Mouse (Mus musculus) myocyte (in vitro differentiated cells): ENCODE measurements around the gene Antxr1. TPM values are rescaled to one million over a fixed set of nuclear protein-coding genes. Genes with fewer than 3 reads are reported as not detected.

Source experiments
- H3K27me3 ChIP-seq: one replicate; pipeline ENCODE4 v1.6.1; 2011; ENCODE audit not compliant: control insufficient read depth, insufficient read depth, insufficient read length
- H3K36me3 ChIP-seq: one replicate; pipeline ENCODE4 v1.6.1; 2011; ENCODE audit not compliant: control insufficient read depth, insufficient read depth
- H3K4me2 ChIP-seq: one replicate; pipeline ENCODE4 v1.6.1; 2011; ENCODE audit warnings: low read depth, control low read depth
- H3K4me3 ChIP-seq: one replicate; pipeline ENCODE4 v1.5.1; 2011; ENCODE audit warnings: mild to moderate bottlenecking, control low read depth, moderate library complexity
- H3K79me2 ChIP-seq: one replicate; pipeline ENCODE4 v1.6.1; 2011; ENCODE audit not compliant: control insufficient read depth, insufficient read depth
- H3ac ChIP-seq: one replicate; pipeline ENCODE4 v1.6.1; 2011; ENCODE audit not compliant: control insufficient read depth, insufficient read length
- CEBPB ChIP-seq: IDR thresholded peaks from 2 replicates; pipeline ENCODE4 v1.6.1; 2011; ENCODE audit warnings: mild to moderate bottlenecking, moderate library complexity; ENCODE audit not compliant: poor library complexity, insufficient read depth, severe bottlenecking
- E2F4 ChIP-seq: IDR thresholded peaks from one replicate; pipeline ENCODE4 v1.6.1; 2011; ENCODE audit warnings: mild to moderate bottlenecking, control low read depth, moderate library complexity; ENCODE audit not compliant: insufficient read depth
- MAX ChIP-seq: IDR thresholded peaks from one replicate; pipeline ENCODE4 v1.6.1; 2011; ENCODE audit warnings: low read depth, mild to moderate bottlenecking, control low read depth
- MYOD1 ChIP-seq, 3 experiments: IDR thresholded peaks; one replicate each; pipeline ENCODE4 v1.6.1; 2011; ENCODE audit warnings: control low read depth in 2 of 3, low read depth in 2 of 3, mild to moderate bottlenecking in 2 of 3, moderate library complexity in 1 of 3; ENCODE audit not compliant: insufficient read length in 2 of 3, control insufficient read depth in 1 of 3
- MYOG ChIP-seq, 3 experiments: IDR thresholded peaks; one replicate each; pipeline ENCODE4 v1.6.1; 2011; ENCODE audit warnings: control low read depth in 2 of 3, low read depth in 2 of 3, mild to moderate bottlenecking in 2 of 3; ENCODE audit not compliant: insufficient read length in 2 of 3, control insufficient read depth in 1 of 3, insufficient read depth in 1 of 3
- POLR2A ChIP-seq: IDR thresholded peaks from one replicate; pipeline ENCODE4 v1.6.1; 2011; ENCODE audit warnings: low read depth, mild to moderate bottlenecking, control low read depth, moderate library complexity; ENCODE audit not compliant: insufficient read length
- POLR2AphosphoS2 ChIP-seq: IDR thresholded peaks from one replicate; pipeline ENCODE4 v1.6.1; 2011; ENCODE audit warnings: low read depth, control low read depth; ENCODE audit not compliant: insufficient read length
- REST ChIP-seq: IDR thresholded peaks from one replicate; pipeline ENCODE4 v1.6.1; 2011; ENCODE audit warnings: mild to moderate bottlenecking, control low read depth, moderate library complexity; ENCODE audit not compliant: insufficient read depth, insufficient read length
- SRF ChIP-seq: IDR thresholded peaks from one replicate; pipeline ENCODE4 v1.6.1; 2011; ENCODE audit warnings: low read depth; ENCODE audit not compliant: control insufficient read depth, insufficient read length
- TCF12 ChIP-seq: IDR thresholded peaks from one replicate; pipeline ENCODE4 v1.6.1; 2011; ENCODE audit warnings: mild to moderate bottlenecking, control low read depth; ENCODE audit not compliant: poor library complexity, insufficient read depth, severe bottlenecking
- TCF3 ChIP-seq: IDR thresholded peaks from one replicate; pipeline ENCODE4 v1.6.1; 2011; ENCODE audit warnings: low read depth, control low read depth; ENCODE audit not compliant: insufficient read length
- USF1 ChIP-seq: IDR thresholded peaks from one replicate; pipeline ENCODE4 v1.6.1; 2011; ENCODE audit warnings: low read depth, mild to moderate bottlenecking, control low read depth, moderate library complexity
- polyA plus RNA-seq: library from polyadenylated mRNA; unstranded; fragments of >200 nt; fragmentation: generic; extraction: Trizol; gene quantifications from one replicate; pipeline ENCODE4 v1.2.1, GENCODE M21; 2012; ENCODE audit warnings: missing spikeins

The Antxr1 gene
- polyA plus RNA-seq, 1 experiment: 8.6 TPM

- Histone ChIP-seq H3K79me2 (no peaks in the 10 kb centered on the region), H3ac (no peak overlapping the region)
Observed at GRCm38 (mm10) chr6:87248226-87248834, 87.3 kb downstream of the Antxr1 start.

GRCm38 (mm10) chr6:87244117-87245100 is 91.2 kb downstream of the Antxr1 start:
- TF ChIP-seq REST (no peak), MAX (no peak), TCF12 (no peak), USF1 (no peak), CEBPB (no peak), MYOD1 (IDR thresholded peaks at IDR 0.05; ENCODE audit: control insufficient read depth in 1 of 3, insufficient read length in 2 of 3, low read depth in 2 of 3) (no peak), MYOG (IDR thresholded peaks at IDR 0.05; ENCODE audit: control insufficient read depth in 1 of 3, insufficient read depth in 1 of 3, insufficient read length in 2 of 3, low read depth in 2 of 3) (no peak), E2F4 (no peak), SRF (no peak), TCF3 (no peak), POLR2AphosphoS2 (no peak), POLR2A (no peak)
- H3ac ChIP-seq: no peak overlapping the region
- H3K4me2 ChIP-seq: no peak overlapping the region
- H3K79me2 ChIP-seq: no peaks in the 10 kb centered on the region
- no peaks in the 10 kb centered on the region for H3K36me3 ChIP-seq
- no peaks in the 10 kb centered on the region for H3K27me3 ChIP-seq
- H3K4me3 ChIP-seq: no peak overlapping the region

More at GRCm38 (mm10) chr6:87248226-87248834, 87.3 kb downstream of the Antxr1 start:
- no peak for TF ChIP-seq POLR2A
- TF ChIP-seq POLR2AphosphoS2: no peak
- no peak for TF ChIP-seq USF1
- no peak for TF ChIP-seq MYOD1 (IDR thresholded peaks at IDR 0.05; ENCODE audit: control insufficient read depth in 1 of 3, insufficient read length in 2 of 3, low read depth in 2 of 3)
- TF ChIP-seq SRF: no peak
- Histone ChIP-seq H3K27me3 (no peaks in the 10 kb centered on the region), H3K4me2 (no peak overlapping the region), H3K36me3 (no peaks in the 10 kb centered on the region), H3K4me3 (no peak overlapping the region)

- H3ac ChIP-seq: no peak overlapping the region
- TF ChIP-seq TCF3: no peak
- TF ChIP-seq MYOD1 (IDR thresholded peaks at IDR 0.05; ENCODE audit: control insufficient read depth in 1 of 3, insufficient read length in 2 of 3, low read depth in 2 of 3): no peak
- TF ChIP-seq USF1: no peak
- no peak for TF ChIP-seq REST
- TF ChIP-seq MAX: no peak
- no peak for TF ChIP-seq SRF
- TF ChIP-seq CEBPB: no peak
- no peaks in the 10 kb centered on the region for H3K27me3 ChIP-seq
- no peak overlapping the region for H3K4me3 ChIP-seq
- no peaks in the 10 kb centered on the region for H3K36me3 ChIP-seq
- H3K79me2 ChIP-seq: no peaks in the 10 kb centered on the region
- no peak overlapping the region for H3K4me2 ChIP-seq
Observed at GRCm38 (mm10) chr6:87237260-87237659, 98.4 kb downstream of the Antxr1 start.

- no peak overlapping the region for H3K4me2 ChIP-seq
- no peaks in the 10 kb centered on the region for H3K79me2 ChIP-seq
- H3K27me3 ChIP-seq: no peaks in the 10 kb centered on the region
- no peaks in the 10 kb centered on the region for H3K36me3 ChIP-seq
- no peak for TF ChIP-seq E2F4
- TF ChIP-seq USF1: no peak
- TF ChIP-seq REST: no peak
- TF ChIP-seq TCF12: no peak
- no peak for TF ChIP-seq TCF3
- H3ac ChIP-seq: no peak overlapping the region
- no peak overlapping the region for H3K4me3 ChIP-seq
Observed at GRCm38 (mm10) chr6:87236061-87236460, 99.6 kb downstream of the Antxr1 start.

- Histone ChIP-seq H3K4me3 (no peak overlapping the region), H3K79me2 (no peaks in the 10 kb centered on the region), H3ac (no peak overlapping the region), H3K4me2 (no peak overlapping the region), H3K27me3 (no peaks in the 10 kb centered on the region), H3K36me3 (no peaks in the 10 kb centered on the region)
- TF ChIP-seq USF1 (no peak), MAX (no peak)
Observed at GRCm38 (mm10) chr6:87233111-87233510, 102.5 kb downstream of the Antxr1 start.
